Mouse (Mus musculus): ENCODE data around the gene Tmem33.
A peak's percentile ranks its signal among the peaks of the same experiment; 100 is the strongest.

The Tmem33 gene

GRCm38 (mm10) chr5:67260159-67260530 lies 220 bp upstream of the Tmem33 start:
- no peak for DNase-seq

GRCm38 (mm10) chr5:67262964-67263363 lies 2.6 kb downstream of the Tmem33 start:
- no peak for DNase-seq

DNA sequence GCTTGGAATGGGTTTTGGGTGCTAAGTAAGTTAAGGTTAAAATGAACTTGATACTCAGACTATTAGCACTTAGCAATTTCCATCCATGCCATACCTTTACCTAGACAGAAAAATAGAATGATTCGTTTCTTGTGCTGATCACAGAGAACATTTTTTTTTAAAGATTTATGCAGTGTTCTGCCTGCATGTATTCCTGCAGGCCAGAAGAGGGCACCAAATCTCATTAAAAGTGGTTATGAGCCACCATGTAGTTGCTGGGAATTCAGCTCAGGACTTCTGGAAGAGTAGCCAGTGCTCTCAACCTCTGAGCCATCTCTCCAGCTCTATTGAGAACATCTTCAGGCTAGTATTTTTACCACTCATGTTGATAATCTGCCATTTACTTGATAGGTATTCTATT lies 5.7 kb downstream of the Tmem33 start:
- no peak for DNase-seq

DNA sequence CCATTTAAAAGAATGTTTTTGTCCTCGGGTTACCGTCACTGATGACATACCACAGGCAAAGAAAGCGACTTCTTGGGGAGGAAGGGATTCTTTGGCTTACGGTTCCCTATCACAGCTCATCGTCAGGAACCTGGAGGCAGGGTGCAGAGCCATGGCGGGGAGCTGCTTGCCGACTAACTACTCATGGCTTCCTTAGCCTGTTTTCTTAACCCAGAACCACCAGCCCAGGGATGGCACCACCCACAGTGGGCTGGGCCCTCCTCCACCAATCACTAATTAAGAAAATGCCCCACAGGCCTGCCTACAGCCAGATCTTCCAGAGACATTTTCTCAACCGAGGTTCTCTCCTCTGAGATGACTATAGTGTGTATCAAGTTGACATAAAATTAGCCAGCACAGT lies 8.9 kb downstream of the Tmem33 start:
- DNase-seq, result no peak

GRCm38 (mm10) chr5:67279407-67279806 lies 19.0 kb downstream of the Tmem33 start:
- DNase-seq, result no peak

DNA sequence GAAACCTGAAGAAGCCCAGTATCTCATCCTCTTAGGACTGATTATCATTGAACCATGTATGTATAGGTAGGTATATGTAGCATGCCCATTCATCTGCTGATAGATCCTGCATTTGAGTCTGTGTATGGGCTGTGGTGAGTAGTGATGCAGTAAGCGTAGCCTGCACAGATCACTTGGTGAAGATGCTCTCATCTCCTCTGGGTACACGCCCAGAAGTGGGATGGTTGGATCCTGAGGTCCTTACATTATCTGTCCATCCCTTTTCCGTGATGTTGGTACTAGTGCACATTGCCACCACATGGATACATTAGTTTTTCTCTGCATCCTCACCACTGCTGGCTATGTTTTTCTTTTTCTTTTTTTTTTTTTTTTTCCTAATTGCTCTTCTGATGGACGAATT lies 19.5 kb downstream of the Tmem33 start:
- DNase-seq, result no peak

DNA sequence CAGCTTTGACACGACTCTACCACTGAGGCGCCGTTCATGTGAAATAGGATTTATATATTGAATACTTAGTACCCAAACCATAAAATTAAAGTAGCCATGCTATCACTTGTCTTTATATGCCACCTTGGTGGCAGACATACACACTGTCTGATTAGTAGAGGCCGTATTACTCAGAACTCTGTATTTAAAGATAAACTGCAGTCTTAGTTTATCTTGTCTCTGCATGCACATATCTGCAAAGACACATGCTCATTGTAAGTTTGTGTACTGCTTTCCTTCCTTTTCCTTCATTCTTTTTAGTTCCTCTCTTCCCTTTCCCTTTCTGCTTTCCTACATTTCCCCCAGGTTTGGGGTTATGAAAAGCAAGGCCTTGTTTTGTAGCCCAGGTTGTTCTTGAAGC lies 20.0 kb downstream of the Tmem33 start:
- no peak for DNase-seq

DNA sequence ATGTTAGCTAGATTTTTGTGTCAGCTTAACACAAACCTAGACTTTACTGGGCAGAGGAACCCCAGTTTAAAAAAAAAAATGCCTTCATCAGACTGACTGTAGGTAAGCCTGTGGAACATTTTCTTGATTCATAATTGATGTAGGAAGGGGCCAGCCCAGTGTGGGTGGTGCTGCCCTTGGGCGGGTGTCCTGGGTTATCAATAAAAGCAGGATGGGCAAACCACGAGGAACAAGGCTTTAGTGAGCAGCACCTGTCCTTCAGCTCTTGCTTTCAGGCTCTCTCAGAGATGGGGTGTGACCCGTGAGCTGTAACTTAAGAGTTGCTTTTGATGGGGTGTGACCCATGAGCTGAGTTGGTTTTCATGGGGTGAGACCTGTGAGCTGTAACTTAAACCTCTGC lies 34.7 kb downstream of the Tmem33 start:
- DNase-seq, result no peak

DNA sequence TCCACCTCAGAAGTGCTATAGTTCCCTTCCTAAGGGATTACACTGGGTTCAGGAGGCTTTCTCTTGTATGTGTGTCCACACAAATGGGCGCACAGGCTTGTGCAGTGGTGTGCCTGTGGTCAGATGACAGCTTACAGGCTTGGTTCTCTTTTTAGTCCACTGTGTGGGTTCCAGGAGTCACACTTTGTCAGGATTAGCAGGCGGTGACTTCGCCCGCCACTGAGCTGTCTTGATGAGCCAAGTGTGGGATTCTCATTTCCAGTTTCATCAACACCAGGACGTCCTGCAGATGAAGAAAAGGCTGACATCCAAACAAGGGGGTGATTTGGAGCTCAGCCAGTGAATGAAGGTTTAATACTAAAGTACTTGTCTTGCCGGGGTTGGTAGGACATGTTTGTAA lies 35.3 kb downstream of the Tmem33 start:
- DNase-seq, result no peak

- DNase-seq, result no peak
Observed at GRCm38 (mm10) chr5:67296171-67296570, 35.8 kb downstream of the Tmem33 start.

DNA sequence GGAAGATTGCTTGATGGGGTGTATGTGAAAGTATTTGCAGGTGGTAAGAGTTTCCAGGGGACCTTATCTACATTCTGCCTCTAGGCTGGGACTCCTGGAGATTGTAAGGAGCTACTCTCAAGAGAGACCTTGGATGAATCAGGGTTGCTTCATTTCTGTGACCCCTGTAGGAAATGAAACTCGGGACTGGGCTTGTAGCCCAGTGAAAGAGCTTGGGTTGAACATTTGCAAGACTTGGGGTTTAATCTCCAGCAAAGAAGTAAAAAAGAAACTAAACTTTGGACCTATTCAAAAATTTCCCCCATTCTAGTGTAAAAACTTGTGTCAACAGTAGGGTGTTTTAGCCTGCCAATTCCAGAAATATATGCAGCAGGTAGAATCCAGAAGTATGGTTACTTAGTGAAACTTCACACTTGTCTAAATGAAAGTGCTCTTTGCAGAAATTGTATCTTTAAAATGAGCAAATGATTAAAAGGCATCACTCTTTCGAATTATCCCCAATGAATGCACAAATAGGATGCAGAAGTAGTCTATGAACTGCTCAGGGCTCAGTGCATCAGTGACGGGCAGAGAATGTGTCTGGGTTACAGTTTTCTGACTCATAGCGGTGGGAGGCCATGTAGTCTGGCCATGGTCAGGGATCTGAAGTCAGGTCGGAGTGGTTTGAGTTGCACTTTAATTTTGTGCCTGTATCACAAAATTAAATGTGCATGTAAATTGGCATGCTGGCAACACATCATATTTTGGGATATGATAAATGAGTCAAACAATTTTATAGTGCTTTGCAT lies 36.9 kb downstream of the Tmem33 start:
- no peak for DNase-seq

GRCm38 (mm10) chr5:67299847-67300412 lies 39.6 kb downstream of the Tmem33 start:
- DNase-seq, result no peak

- DNase-seq, result no peak
Observed at GRCm38 (mm10) chr5:67300926-67301597, 40.7 kb downstream of the Tmem33 start.

DNA sequence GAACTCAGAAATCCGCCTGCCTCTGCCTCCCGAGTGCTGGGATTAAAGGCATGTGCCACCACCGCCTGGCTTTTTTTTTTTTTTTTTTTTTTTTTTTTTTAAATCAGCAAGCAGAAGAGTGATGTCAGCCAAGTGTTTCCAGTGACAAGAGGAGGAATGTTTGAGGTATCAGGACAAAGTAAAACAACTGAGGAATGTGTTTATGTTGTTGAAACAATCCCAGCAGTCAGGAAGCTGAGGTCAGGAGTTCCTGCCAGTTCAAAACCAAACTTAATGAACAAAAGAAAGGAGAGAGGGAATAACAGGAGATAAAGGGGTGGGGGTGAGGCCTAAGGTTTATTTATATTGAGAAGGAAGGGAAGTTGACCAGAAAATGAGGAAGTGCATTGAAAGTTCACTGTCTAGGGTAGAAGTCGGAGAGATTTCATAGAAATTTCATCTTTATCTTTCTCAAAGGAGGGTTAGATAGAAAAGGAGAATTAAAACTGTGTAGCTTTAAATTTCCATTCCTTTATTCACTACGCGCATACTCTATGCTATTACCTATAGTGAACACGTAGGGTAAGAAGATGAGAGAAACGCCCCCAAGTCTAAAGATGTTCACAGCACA lies 41.5 kb downstream of the Tmem33 start:
- no peak for DNase-seq

DNA sequence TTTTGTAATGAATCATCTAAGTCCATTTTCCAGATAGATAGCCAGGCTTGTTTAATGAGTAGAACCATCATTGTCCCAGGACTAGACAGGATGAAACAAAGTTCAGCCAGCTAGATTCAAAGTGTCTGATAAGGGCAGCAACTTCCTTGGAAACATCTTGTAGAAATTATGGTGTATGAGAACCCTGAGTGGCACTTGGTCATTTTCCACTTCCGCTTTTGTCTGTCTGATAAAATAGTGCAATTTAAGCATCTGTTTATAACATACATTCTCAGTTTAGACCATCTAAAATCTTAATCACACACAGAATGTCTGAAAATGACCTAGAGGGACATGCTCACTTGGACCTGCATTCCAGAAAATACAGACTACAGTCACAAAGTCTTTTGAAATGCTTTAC lies 43.5 kb downstream of the Tmem33 start:
- no peak for DNase-seq

DNA sequence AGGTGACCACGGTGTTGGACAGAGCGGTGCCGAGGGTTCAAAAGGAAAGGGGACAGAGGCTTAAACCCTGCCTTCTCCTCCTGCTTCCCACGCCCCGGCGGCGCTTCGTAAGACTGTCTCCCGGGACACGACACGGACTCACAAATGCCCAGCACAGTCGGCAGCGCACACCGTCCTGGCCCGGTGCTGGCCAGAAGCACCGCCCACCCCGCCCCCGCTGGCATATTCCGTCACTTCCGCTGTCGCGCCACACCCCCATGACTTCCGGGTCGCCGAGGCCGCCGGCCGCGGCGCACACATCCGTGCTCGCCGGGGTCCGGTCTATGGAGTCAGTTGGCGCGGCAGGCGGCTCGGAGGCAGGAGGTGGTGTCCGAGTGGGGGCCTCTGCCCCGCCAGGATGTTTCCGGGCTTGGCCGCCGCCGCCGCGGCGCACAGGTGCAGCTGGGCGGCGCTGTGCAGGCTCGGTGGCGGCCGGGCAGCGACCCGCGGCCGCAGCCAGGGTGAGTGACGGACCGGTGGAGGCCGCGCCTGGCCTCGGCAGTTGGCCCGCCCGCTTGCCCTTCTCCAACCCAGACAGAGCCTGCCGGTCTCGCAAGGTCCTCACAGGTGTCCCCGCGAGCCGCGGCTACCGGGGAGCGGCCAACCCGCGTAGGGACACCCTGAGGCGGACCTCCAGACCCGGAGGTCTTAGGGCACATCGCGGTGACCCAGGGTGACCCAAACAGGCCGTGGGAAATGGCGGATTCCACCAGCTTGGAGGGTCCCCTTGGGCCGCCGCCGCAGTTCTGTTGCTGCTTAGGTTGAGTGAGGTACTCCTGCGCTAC lies 46.5 kb downstream of the Tmem33 start, which contains the start of gene Slc30a9:
Slc30a9 (plus strand) TSS at position 258 of the 824 bp plus-strand sequence.
- peak; percentile 83 to 94 for DNase-seq

- no peak for DNase-seq
Observed at GRCm38 (mm10) chr5:67307659-67308222, 47.4 kb downstream of the Tmem33 start.

DNA sequence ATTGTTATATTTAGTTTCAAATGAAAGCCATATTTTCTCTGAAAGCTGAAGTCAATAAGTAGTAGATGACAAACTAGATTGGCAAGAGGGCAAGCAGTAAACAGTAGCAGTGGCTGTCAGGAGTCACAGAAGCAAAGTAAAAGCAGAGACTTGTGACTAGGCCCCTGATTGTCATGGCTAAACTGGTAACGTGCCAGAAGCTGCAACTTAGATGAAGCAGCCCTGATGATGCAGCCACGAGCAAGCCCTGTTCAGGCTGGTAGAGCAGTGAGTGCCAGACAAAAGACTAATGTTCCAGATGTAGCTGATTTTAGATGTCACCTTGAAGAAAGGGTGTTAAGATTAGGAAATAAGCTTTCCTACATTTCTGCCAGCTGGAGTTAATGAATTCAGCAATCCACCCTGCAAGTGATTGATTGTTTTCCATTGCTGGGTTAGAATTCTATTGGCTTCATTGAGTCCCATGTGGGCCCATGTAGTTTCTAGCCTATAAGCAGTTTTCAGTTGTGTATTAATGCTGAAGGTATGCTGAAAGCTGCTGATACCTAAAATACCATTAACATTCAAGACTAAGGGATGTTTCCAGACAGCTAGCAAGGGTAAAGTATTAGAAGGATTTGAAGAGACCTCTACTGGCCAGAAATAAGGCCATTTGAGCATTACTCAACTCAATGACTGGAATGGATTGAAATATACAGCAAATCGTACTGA lies 51.6 kb downstream of the Tmem33 start:
- DNase-seq, result no peak

DNA sequence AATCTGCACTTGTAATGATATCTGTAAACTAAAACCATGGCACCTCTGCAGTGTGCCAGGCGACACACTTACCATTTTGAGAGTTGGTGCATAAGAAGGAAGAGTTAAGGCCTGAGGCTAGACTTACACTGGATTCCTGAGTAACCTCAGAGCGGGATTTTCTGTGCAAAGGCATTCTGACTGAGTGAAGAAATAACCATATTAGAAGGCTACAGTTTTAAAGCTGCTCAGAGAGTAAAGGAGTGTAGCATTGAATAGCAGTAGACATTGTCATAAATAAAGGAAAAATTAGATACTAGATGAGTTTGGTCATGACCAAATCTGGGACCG lies 52.1 kb downstream of the Tmem33 start:
- DNase-seq, result no peak

DNA sequence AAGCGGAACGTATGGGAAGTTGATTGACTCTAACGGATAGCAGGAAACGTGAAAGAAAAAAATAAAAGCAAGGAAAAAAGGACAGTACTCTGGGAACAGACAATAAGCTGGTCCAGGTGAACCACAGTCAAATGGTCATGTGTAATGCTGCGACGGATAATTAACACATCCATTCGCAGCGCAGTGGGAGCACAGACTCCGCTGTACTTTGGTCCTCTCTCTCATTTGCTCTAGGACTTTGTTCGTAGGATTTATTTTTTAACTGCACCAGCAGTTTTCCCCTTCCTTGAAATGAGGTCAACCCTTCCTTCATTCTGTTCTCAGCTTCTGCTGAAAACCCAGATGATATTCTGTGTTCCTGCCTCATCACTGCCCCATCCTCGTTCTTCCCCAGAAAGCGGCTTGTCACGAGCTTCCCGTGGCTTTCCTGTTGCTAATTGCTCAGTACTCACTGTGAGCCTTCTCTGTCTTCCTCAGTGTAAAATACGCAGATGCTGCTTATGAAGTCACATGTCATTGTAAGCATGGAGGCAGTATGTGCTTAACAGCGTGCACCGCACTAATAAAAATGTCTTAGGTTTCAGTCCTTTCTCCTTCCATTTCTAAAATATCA lies 61.4 kb downstream of the Tmem33 start:
- no peak for DNase-seq

GRCm38 (mm10) chr5:67324032-67324431 lies 63.7 kb downstream of the Tmem33 start:
- DNase-seq, result no peak
